Mouse (Mus musculus): ENCODE data around the gene Adipor1.

DNA sequence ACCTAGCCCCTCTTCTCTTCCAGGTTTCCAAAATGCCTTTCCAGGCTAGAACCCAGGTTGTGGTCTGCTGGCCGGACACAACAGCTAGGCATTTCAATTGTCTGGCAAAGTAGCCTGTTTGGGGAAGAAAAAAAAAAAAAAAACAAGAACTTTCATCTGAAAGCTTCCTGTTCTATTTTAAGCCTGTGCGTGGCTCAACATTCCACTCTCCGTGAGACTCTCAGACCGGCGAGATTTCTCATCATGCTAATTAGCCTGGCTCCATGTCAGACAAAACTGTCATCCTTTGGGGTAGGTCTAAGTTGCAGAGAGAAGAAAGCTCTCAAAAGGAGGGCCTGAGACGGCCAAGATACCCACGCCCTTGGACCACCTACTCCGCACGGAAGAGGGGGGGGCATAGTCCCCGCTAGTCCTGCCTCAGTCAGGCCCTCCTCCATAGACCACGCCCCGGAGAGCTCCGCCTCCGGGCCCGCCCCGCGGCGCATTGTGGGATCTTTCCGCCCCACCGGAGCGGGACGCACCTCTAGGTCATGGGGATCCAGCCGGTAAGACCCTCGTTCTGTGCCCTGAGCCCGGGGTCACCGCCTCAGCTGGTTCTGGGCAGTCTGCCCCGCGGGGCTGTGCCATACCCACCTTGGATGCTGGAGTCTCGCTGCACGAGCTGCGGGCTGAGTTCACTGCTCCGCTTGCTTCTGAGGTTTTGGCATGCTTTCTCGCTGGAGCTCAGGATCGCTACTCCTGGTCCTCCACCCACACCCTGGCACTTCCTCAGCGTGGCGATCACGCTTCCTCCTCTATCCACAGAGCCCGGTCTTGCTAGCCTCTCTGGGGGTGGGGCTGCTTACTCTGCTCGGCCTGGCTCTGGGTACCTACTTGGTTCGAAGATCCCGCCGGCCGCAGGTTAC, 9.4 kb upstream of the Adipor1 start, which contains the start of gene Cyb5r1:
- TF ChIP-seq CTCF (IDR thresholded peaks at IDR 0.05; ENCODE audit: borderline replicate concordance, insufficient read depth, low read length) = no peak
- peak; percentile 90 for TF ChIP-seq POLR2A (IDR thresholded peaks at IDR 0.05; ENCODE audit: low read depth, low read length)
